Mouse (Mus musculus) cerebellum, postnatal 36 days (tissue): Measurements from ENCODE around the gene Abhd17c.

Source experiments
- DNase-seq, 2 experiments: peaks; one replicate each; pipeline ENCODE4 v3.0.0; 2021 to 2022; ENCODE audit warnings: mixed read lengths in 2 of 2

Gene Abhd17c

GRCm38 (mm10) chr7:84116621-84117542 is 34.8 kb downstream of the Abhd17c start:
- DNase-seq, result no peak

- no peak for DNase-seq
Observed at GRCm38 (mm10) chr7:84115385-84115784, 36.3 kb downstream of the Abhd17c start.

- DNase-seq, result no peak
Observed at GRCm38 (mm10) chr7:84114775-84115174, 36.9 kb downstream of the Abhd17c start.

- no peak for DNase-seq
Observed at GRCm38 (mm10) chr7:84113035-84113390, 38.7 kb downstream of the Abhd17c start.

GRCm38 (mm10) chr7:84112351-84113034 is 39.2 kb downstream of the Abhd17c start:
- no peak for DNase-seq

- no peak for DNase-seq
Observed at GRCm38 (mm10) chr7:84111716-84112350, 39.9 kb downstream of the Abhd17c start.

- no peak for DNase-seq
Observed at GRCm38 (mm10) chr7:84106942-84107341, 44.8 kb downstream of the Abhd17c start.

GRCm38 (mm10) chr7:84102589-84102988 is 49.1 kb downstream of the Abhd17c start:
- no peak for DNase-seq

GRCm38 (mm10) chr7:84100672-84101071 is 51.0 kb downstream of the Abhd17c start:
- no peak for DNase-seq

GRCm38 (mm10) chr7:84098098-84098497 is 53.6 kb downstream of the Abhd17c start:
- no peak for DNase-seq

GRCm38 (mm10) chr7:84096501-84096900 is 55.2 kb downstream of the Abhd17c start:
- peak; percentile 70 to 76 for DNase-seq

- DNase-seq, result no peak
Observed at GRCm38 (mm10) chr7:84090793-84091192, 60.9 kb downstream of the Abhd17c start.

GRCm38 (mm10) chr7:84089777-84090176 is 61.9 kb downstream of the Abhd17c start:
- no peak for DNase-seq

GRCm38 (mm10) chr7:84088971-84089370 is 62.7 kb downstream of the Abhd17c start:
- peak; percentile 75 to 77 for DNase-seq

GRCm38 (mm10) chr7:84088191-84088590 is 63.5 kb downstream of the Abhd17c start:
- no peak for DNase-seq

GRCm38 (mm10) chr7:84086039-84086829 is 65.5 kb downstream of the Abhd17c start, which contains the start of gene Cemip:
Gene Cemip (minus strand): TSS chr7:84086502.
- DNase-seq, result peak; percentile 91

- peak; percentile 69 for DNase-seq
Observed at GRCm38 (mm10) chr7:84085049-84085945, 66.4 kb downstream of the Abhd17c start.

GRCm38 (mm10) chr7:84077257-84078013 is 74.3 kb downstream of the Abhd17c start:
- DNase-seq, result no peak

- DNase-seq, result no peak
Observed at GRCm38 (mm10) chr7:84074266-84074665, 77.4 kb downstream of the Abhd17c start.

- DNase-seq, result peak; percentile 20 to 42
Observed at GRCm38 (mm10) chr7:84073856-84074255, 77.8 kb downstream of the Abhd17c start.

- peak; percentile 82 to 83 for DNase-seq
Observed at GRCm38 (mm10) chr7:84068931-84069330, 82.8 kb downstream of the Abhd17c start.
